Mouse (Mus musculus): ENCODE results near the gene Fam178b. TPM values are rescaled to one million over a fixed set of nuclear protein-coding genes. Genes with fewer than 3 reads are reported as not detected.

The Fam178b gene
- polyA plus RNA-seq, 1 experiment from 2014 or later, result 1.3 TPM

DNA sequence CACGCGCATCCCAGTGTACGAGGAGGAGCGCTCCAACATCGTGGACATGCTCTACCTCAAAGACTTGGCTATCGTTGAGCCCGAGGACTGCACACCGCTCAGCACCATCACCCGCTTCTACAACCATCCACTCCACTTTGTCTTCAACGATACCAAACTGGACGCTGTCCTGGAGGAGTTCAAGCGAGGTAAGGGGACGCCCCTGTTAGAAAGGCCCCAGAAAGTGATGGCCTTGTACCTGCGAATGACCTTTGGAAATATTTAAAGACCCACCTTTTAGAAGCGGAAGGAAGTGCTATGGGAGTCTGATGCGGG, 170.1 kb downstream of the Fam178b start:
- H3K4me3 ChIP-seq (ENCODE audit: low read length), result peak overlapping the region; percentile 92
- no peaks in the 10 kb centered on the region for H3K27me3 ChIP-seq (ENCODE audit: control insufficient read depth, insufficient read depth, low read length)
- peaks cover 18% of the 10 kb centered on the region for H3K4me1 ChIP-seq (ENCODE audit: control insufficient read depth, insufficient read depth, low read length)
- H3K4me2 ChIP-seq (replicated peaks; ENCODE audit: low read depth, low read length), result peak overlapping the region; percentile 69
- WGBS, result under 1% methylated on average over 16 of the region's 16 CpGs
- H3K9me3 ChIP-seq (ENCODE audit: control insufficient read depth, low read length), result no peaks in the 10 kb centered on the region
- no peak for ATAC-seq (ENCODE audit: low FRiP score, low TSS enrichment)
- H3K27ac ChIP-seq (ENCODE audit: low read depth, low read length), result peak overlapping the region; percentile 78; the same call in 1 of the 2 replicates
- peak overlapping the region; percentile 89 for H3K9ac ChIP-seq (ENCODE audit: low read depth, low read length)
- peaks cover 6% of the 10 kb centered on the region; the same call in 1 of the 2 replicates for H3K36me3 ChIP-seq (ENCODE audit: control insufficient read depth, insufficient read depth, low read length)

Small RNAs within 50 kb of the gene (microRNA-seq; reads per million reads assigned to microRNA genes)
- not detected for gene Gm24133

Other genes starting within 250 kb of the Fam178b start
- 33.6 and 33.7 TPM in 2 replicates for gene Lman2l, start 237.9 kb downstream of the Fam178b start, polyA plus RNA-seq (2014; fragmentation: Nextera tagmentation; extraction: Ambion mirVana)
- gene Cnnm4, start 211.6 kb downstream of the Fam178b start, polyA plus RNA-seq (2014; fragmentation: Nextera tagmentation; extraction: Ambion mirVana), result 12.8 and 13.1 TPM in 2 replicates
- gene Cnnm3, start 171.3 kb downstream of the Fam178b start, polyA plus RNA-seq (2014; fragmentation: Nextera tagmentation; extraction: Ambion mirVana), result 5.7 and 7.5 TPM in 2 replicates
- 10.5 and 14.6 TPM in 2 replicates for gene Ankrd23, start 146.3 kb downstream of the Fam178b start, polyA plus RNA-seq (2014; fragmentation: Nextera tagmentation; extraction: Ambion mirVana)
- gene Gm42417, start 143.8 kb downstream of the Fam178b start, polyA plus RNA-seq (2014; fragmentation: Nextera tagmentation; extraction: Ambion mirVana), result 0.26 TPM in 1 of 2 replicates, not detected in the other
- 22.4 and 22.7 TPM in 2 replicates for gene Ankrd39, start 135.7 kb downstream of the Fam178b start, polyA plus RNA-seq (2014; fragmentation: Nextera tagmentation; extraction: Ambion mirVana)
- gene Sema4c, start 124.8 kb downstream of the Fam178b start, polyA plus RNA-seq (2014; fragmentation: Nextera tagmentation; extraction: Ambion mirVana), result 4.8 and 6.0 TPM in 2 replicates
- gene Cox5b, start 8.3 kb upstream of the Fam178b start, polyA plus RNA-seq (2014; fragmentation: Nextera tagmentation; extraction: Ambion mirVana), result 659 and 772 TPM in 2 replicates
- 0.34 TPM in 1 of 2 replicates, not detected in the other for gene 4933424G06Rik, start 27.0 kb upstream of the Fam178b start, polyA plus RNA-seq (2014; fragmentation: Nextera tagmentation; extraction: Ambion mirVana)
- 59.9 and 93.0 TPM in 2 replicates for gene Actr1b, start 31.2 kb upstream of the Fam178b start, polyA plus RNA-seq (2014; fragmentation: Nextera tagmentation; extraction: Ambion mirVana)
- gene Zap70, start 78.6 kb upstream of the Fam178b start, polyA plus RNA-seq (2014; fragmentation: Nextera tagmentation; extraction: Ambion mirVana), result 0.18 and 0.46 TPM in 2 replicates

Data from kidney, embryonic 14.5 days (tissue).